Comparison of ENCODE assay signal across 16 mouse cellular contexts in the genomic region with DNA sequence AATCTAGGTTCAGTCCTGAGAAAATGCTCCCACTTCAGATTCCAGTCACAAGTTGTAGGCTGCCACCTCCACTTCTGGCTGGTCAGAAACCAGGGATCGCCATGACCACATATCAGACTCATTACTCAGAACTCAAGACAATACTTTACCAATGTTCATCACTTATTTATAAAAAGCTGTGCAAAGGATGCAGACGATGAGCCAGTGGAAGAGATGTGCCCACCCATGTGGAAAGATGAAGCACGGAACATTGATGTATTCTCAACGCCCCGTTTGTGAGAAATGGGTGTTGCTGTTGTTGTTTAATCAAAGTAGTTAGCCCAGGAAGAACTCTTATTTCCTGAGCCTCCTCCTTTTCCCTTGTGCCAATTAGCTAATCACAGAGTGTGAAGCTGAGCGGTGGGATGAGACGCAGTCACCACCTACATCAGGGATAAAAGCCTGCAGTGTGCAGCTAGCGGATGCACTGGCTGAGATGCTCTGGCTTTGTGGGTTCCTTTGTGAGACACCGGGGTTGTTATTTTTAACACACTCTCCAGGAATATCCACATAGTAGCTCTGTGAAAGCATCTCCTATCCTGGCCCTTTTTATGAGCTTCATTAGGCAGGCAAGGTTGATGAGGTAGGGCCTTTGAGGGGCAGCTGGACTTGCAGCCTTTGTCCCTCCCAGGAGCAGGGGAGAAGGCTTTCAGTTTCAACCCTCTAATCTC. TPM values are rescaled to one million over a fixed set of nuclear protein-coding genes. Genes with fewer than 3 reads are reported as not detected.
DNase-seq lines count a peak whose midpoint lies in the region; ATAC-seq and TF ChIP-seq lines count a peak whose summit lies in the region.
"Had no signal": no experiment of that assay in that cellular context is flagged by ENCODE, and none has a peak within 500 bp of the region (broad histone marks: within the 10 kb centered on the region; RNA-seq: fewer than 3 reads in every experiment).

No protein-coding gene starts in this region.

- no peak for DNase-seq in heart, embryonic 10.5 days (ENCODE audit: low spot score)
- no peak for DNase-seq in heart, postnatal 4 days
- peak; percentile 34 to 60 for DNase-seq in left cerebral cortex, postnatal 25 days (ENCODE audit: low spot score in 2 of 2)
- DNase-seq in left cerebral cortex, postnatal 10 days (ENCODE audit: extremely low spot score in 1 of 2, low spot score in 2 of 2): no peak
- DNase-seq in hindbrain, postnatal 0 days (ENCODE audit: low spot score): peak; percentile 31
- DNase-seq in telencephalon, adult 2 months (ENCODE audit: low read depth, low spot score): peak; percentile 55
- no peak for DNase-seq in cerebellum, adult 9-10 months
- no peak for DNase-seq in thymus, postnatal 36 days
- DNase-seq: adrenal gland, postnatal 14 days; cerebellum, postnatal 14 days; kidney, adult 9 months; lung, adult 2 months had no signal

- ATAC-seq in hindbrain, postnatal 0 days: no peak

- H3K4me2 ChIP-seq in hindbrain, postnatal 0 days (ENCODE audit: low read depth, low read length): no peak overlapping the region

- peaks cover 20% of the 10 kb centered on the region for H3K4me1 ChIP-seq in heart, embryonic 10.5 days
- H3K4me1 ChIP-seq in hindbrain, postnatal 0 days (ENCODE audit: insufficient read depth, low read length): no peaks in the 10 kb centered on the region

- no peaks in the 10 kb centered on the region for H3K9me3 ChIP-seq in heart, embryonic 10.5 days
- no peaks in the 10 kb centered on the region for H3K9me3 ChIP-seq in hindbrain, postnatal 0 days (ENCODE audit: low read length)
- H3K9me3 ChIP-seq: limb, embryonic 10.5 days had no signal

- no peak for TF ChIP-seq CTCF in hindbrain, postnatal 0 days (IDR thresholded peaks at IDR 0.05; ENCODE audit: low read depth)

- 46% methylated on average over 9 of the region's 9 CpGs for WGBS in heart, embryonic 10.5 days
- 39% methylated on average over 9 of the region's 9 CpGs for WGBS in hindbrain, postnatal 0 days

- H3K4me3 ChIP-seq in heart, embryonic 10.5 days: no peak overlapping the region
- H3K4me3 ChIP-seq in hindbrain, postnatal 0 days (ENCODE audit: low read length): no peak overlapping the region
- H3K4me3 ChIP-seq: erythroblast, embryonic 14.5 days; limb, embryonic 10.5 days had no signal

- intact Hi-C loops in left cerebral cortex, postnatal 25 days (cut with DNase I): no loop called here
- intact Hi-C loops in left cerebral cortex, postnatal 10 days (cut with DNase I): no loop called here

- no peaks in the 10 kb centered on the region for H3K27me3 ChIP-seq in heart, embryonic 10.5 days (ENCODE audit: insufficient read depth, poor library complexity, severe bottlenecking)
- H3K27me3 ChIP-seq in hindbrain, postnatal 0 days (ENCODE audit: insufficient read depth, low read length): no peaks in the 10 kb centered on the region

- no peak overlapping the region for H3K9ac ChIP-seq in hindbrain, postnatal 0 days (replicated peaks; ENCODE audit: low read length)

- H3K27ac ChIP-seq in heart, embryonic 10.5 days: 0 out of 2 replicates have a peak overlapping the region, but pooled peaks have one; percentile 36
- peak overlapping the region; percentile 41; the same call in 1 of the 2 replicates for H3K27ac ChIP-seq in hindbrain, postnatal 0 days
- H3K27ac ChIP-seq: limb, embryonic 10.5 days had no signal

- H3K36me3 ChIP-seq in heart, embryonic 10.5 days: no peaks in the 10 kb centered on the region
- no peaks in the 10 kb centered on the region for H3K36me3 ChIP-seq in hindbrain, postnatal 0 days (ENCODE audit: insufficient read depth, low read length)
- H3K36me3 ChIP-seq: limb, embryonic 10.5 days had no signal

RNA-seq across cellular contexts. Expression of a gene that starts 18.8 kb away (rescaled TPM):
- polyA plus RNA-seq in heart, embryonic 10.5 days (2016; fragmentation: Nextera tagmentation; extraction: Ambion mirVana): not detected in 2 replicates
- not detected for total RNA-seq in heart, postnatal 4 days (2021)
- under 1 TPM in 1 of 2 experiments, not detected in 1; 0.23 TPM for total RNA-seq in left cerebral cortex, postnatal 25 days (2021)
- total RNA-seq in left cerebral cortex, postnatal 10 days (2021): under 1 TPM; 0.09 to 0.14 TPM
- total RNA-seq in hindbrain, postnatal 0 days (2014; rRNA removed): not detected in 2 replicates
- 0.04 TPM in 1 of 2 replicates, not detected in the other for polyA plus RNA-seq in hindbrain, postnatal 0 days (2015; fragmentation: Nextera tagmentation; extraction: Ambion mirVana)
- total RNA-seq: adrenal gland, postnatal 14 days had no signal
- polyA plus RNA-seq: C2C12; erythroblast, embryonic 14.5 days; heart, embryonic 16.5 days; limb, embryonic 10.5 days; lung, adult 2 months had no signal

Comparison
In these comparisons a context has a peak if more than half of its experiments do, and no peak if none do; other contexts are left out.
1. DNase-seq: peak in left cerebral cortex, postnatal 25 days (2 of 2), hindbrain, postnatal 0 days (single experiment) and telencephalon, adult 2 months (single experiment); none in heart, embryonic 10.5 days (single experiment), heart, postnatal 4 days (single experiment), left cerebral cortex, postnatal 10 days (0 of 2), cerebellum, adult 9-10 months (single experiment) and thymus, postnatal 36 days (0 of 2).